Mouse (Mus musculus): Measurements from ENCODE around the gene Gnao1.

GRCm38 (mm10) chr8:93960909-93961308 lies 151.1 kb downstream of the Gnao1 start:
- TF ChIP-seq CTCF (IDR thresholded peaks at IDR 0.05; ENCODE audit: borderline replicate concordance, extremely low read depth, insufficient read depth, insufficient read length) = no peak
- no peak for TF ChIP-seq POLR2A (IDR thresholded peaks at IDR 0.05; ENCODE audit: borderline replicate concordance, extremely low read depth, insufficient read depth, insufficient read length, poor library complexity, severe bottlenecking)
